Mouse (Mus musculus) bone marrow macrophage, adult 2 months (primary cell): ENCODE results near the gene Bbs9.

Source experiments
- CTCF ChIP-seq: IDR thresholded peaks from 2 replicates; pipeline ENCODE4 v1.5.1; 2012; ENCODE audit warnings: low read depth, mild to moderate bottlenecking, low read length, moderate library complexity
- POLR2A ChIP-seq: IDR thresholded peaks from 2 replicates; pipeline ENCODE4 v1.6.1; 2012; ENCODE audit warnings: mild to moderate bottlenecking, low read depth, low read length, borderline replicate concordance

- TF ChIP-seq POLR2A (no peak), CTCF (no peak)
Observed at GRCm38 (mm10) chr9:22777425-22777824, 301.9 kb downstream of the Bbs9 start.
